In the genomic region with DNA sequence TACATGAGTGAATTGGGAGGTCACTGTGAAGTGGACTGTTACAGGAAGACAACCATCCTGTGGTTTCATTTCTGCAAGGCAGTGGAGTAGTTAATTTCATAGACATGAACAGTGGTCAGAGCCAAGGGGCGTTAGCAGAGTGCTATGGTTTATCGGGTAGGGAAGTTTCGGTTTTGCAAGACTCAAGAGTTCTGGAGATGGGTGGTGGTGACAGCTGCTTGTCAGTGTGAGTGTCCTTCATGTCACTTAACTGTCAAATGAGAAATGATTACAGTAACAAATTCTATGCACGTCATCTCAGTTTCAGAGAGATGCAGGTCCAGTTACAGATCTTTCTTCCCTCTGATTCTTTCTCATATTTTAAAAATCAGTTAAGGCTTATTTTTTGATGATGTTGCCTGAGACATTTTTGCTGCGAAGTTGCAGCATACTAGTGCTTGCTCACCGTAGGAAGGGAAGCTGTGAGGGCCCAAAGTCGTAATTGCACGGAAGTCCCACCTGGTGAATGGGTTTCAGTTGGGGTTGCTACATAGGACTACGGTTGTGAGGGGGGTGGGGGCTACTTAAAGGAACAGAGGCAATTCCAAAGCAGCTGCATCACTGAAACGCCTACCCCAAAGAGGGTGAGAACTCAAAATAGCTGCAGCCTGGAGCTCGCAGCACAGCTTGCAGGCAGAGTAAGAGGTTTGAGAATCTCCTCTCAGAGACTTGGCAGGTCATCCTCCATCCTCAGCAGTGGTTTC, we compare ENCODE assay signal across 9 mouse cellular contexts. TPM values are rescaled to one million over a fixed set of nuclear protein-coding genes. Genes with fewer than 3 reads are reported as not detected.
DNase-seq lines count a peak whose midpoint lies in the region; ATAC-seq lines count a peak whose summit lies in the region.
"Had no signal": no experiment of that assay in that cellular context is flagged by ENCODE, and none has a peak within 500 bp of the region (broad histone marks: within the 10 kb centered on the region; RNA-seq: fewer than 3 reads in every experiment).

No protein-coding gene starts in this region.

- 84% methylated on average over 11 of the region's 11 CpGs for WGBS in hindbrain, embryonic 10.5 days

- no peak overlapping the region for H3K27ac ChIP-seq in hindbrain, embryonic 10.5 days

- H3K4me1 ChIP-seq in hindbrain, embryonic 10.5 days (replicated peaks), result no peaks in the 10 kb centered on the region

- no peaks in the 10 kb centered on the region for H3K27me3 ChIP-seq in hindbrain, embryonic 10.5 days (ENCODE audit: insufficient read depth, poor library complexity, severe bottlenecking)

- no peak overlapping the region for H3K4me3 ChIP-seq in hindbrain, embryonic 10.5 days

- peak; percentile 66 for DNase-seq in 3T3-L1 (ENCODE audit: low read depth, low spot score)
- DNase-seq in 416B (ENCODE audit: low read depth), result peak; percentile 90
- no peak for DNase-seq in retina, postnatal 1 day
- no peak for DNase-seq in layer of hippocampus, adult 9-10 months (ENCODE audit: low spot score)
- no peak for DNase-seq in hindbrain, embryonic 10.5 days (ENCODE audit: low spot score)
- DNase-seq: adrenal gland, postnatal 36 days had no signal

- peaks cover 3% of the 10 kb centered on the region for H3K36me3 ChIP-seq in hindbrain, embryonic 10.5 days

- 0 out of 2 replicates have a peak, but pooled peaks cover 4% of the 10 kb centered on the region for H3K9me3 ChIP-seq in hindbrain, embryonic 10.5 days

- peak; percentile 88 to 92 for ATAC-seq in hematopoietic stem cell, adult 5-6 weeks (replicated peaks in 1 of 2; ENCODE audit: insufficient read depth in 1 of 2, low FRiP score in 2 of 2, low TSS enrichment in 1 of 2, low read depth in 1 of 2, poor library complexity in 2 of 2, severe bottlenecking in 2 of 2)
- peak; percentile 81 for ATAC-seq in neutrophil, adult 5-6 weeks (ENCODE audit: extremely low read depth, insufficient number of reproducible peaks, low FRiP score, poor library complexity, severe bottlenecking)
- ATAC-seq: forebrain, embryonic 14.5 days had no signal

RNA-seq across cellular contexts. Expression of gene Cers6, which starts 46.7 kb away (rescaled TPM):
- 8.7 and 16.6 TPM in 2 replicates for total RNA-seq in hematopoietic stem cell, adult 5-6 weeks (2017)
- 60.5 and 60.6 TPM in 2 replicates for total RNA-seq in neutrophil, adult 5-6 weeks (2017)
- 30.9 and 36.8 TPM in 2 replicates for polyA plus RNA-seq in hindbrain, embryonic 10.5 days (2016; fragmentation: Nextera tagmentation; extraction: Ambion mirVana)

Comparison
In these comparisons a context has a peak if more than half of its experiments do, and no peak if none do; other contexts are left out.
1. DNase-seq: peak in 3T3-L1 (single experiment) and 416B (single experiment); none in retina, postnatal 1 day (single experiment), layer of hippocampus, adult 9-10 months (single experiment) and hindbrain, embryonic 10.5 days (single experiment).